Mouse (Mus musculus): ENCODE results near the gene Amigo2.

The Amigo2 gene

DNA sequence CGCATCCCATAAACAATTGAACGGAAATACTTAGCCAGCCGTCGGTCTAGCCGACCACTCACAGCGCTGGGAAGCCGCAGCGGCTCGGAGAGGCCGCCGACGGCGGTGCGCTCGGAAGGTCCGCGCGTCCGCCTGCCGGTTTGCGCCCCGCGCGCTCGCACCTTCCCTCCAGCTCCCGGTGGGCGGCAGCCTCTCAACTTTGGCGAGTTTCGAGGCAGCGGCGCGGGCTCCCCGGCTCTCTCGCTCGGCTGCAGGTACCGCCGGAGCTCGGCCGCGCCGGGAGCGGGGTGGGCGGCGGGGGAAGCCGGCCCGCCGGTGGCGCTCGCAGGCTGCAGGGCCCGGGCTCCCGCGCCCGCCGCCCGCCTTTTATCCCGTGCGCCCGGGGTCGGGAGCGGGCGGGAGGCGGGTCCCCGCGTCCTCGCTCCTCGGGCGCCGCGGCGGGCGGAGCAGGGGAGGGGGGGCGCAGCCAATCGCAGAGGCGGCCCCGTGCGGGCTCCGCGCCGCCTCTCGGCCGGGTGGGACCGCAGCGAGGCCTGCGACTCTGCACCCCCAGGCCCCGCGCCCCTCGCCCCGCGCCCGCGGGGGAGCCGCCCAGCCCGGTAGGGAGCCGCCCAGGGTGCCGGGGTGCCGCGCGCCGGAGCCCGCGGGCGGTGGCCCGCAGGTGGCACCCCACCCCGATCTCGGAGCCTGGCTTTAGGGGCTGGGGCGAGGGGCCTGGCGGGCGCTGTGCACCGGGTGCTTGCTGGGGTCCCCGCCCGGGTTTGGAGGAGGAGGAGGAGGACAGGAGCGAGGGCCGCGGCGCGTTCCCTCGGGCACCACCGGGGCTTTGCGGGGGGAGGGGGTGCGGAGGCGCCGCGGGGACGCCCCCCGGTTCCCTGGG is at the start of gene Amigo2, which contains the start of gene Pced1b:
Gene Amigo2 (minus strand): TSS at position 377 of the 880 bp plus-strand sequence.
Gene Pced1b (plus strand): TSS at position 197 of the 880 bp plus-strand sequence.
- DNase-seq (ENCODE audit: low spot score) = peak; percentile 58

DNA sequence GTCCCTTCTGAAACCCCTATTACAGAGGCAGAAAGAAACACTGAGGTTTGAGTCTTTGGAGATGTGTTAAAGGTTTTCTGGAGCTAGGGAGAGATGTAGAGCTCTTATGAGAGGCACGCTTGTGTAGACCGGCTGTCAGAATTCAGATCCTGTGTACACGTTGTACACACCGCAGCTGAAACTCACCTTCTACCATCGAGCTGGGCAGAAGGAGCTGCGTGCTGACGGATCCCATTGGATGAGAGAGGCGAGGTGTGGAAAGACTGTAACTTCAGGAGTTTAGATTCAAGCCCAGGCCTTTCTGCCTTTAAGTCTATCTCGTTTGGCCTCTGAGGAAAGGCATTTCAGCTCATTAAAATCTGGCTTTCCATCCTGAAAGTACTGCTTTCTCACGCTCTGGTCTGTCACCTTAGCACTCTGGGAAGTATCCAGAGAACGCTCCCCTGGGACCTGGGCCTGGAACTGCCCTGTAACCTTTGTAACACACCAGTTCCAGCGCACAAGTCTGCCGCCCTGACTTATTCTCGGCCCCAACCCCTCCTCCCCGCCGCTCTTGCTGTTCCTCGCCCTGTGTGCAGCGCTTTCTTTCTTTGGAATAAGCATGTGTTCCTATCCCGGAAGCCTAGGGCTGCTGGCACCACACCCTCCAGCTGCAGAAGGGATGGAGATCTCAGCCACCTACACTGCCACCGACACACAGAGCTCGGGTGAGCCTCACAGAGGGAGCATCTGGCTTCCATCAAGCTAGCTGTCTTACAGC is 44.4 kb upstream of the Amigo2 start:
- DNase-seq (ENCODE audit: low spot score) = no peak

DNA sequence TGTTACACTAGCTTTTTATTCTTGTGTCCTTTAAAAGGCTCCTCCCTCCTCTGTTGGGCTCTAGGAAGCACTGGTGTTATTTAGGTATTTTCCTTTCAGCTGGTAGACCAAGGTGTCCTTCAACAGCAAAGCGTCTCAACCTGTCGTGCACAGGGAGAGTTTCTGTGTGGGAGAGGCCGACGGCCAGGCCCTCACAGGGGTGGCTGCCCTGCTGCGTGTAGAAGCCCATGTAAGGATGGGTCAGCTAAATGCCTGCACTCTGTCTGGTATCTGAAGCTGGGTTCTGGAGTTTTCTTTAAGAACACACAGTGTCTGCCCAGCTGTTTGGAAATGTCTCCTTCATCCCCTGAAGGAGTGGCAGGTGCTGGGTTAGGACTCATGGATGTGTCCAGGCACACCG is 43.3 kb upstream of the Amigo2 start:
- no peak for DNase-seq (ENCODE audit: low spot score)

DNA sequence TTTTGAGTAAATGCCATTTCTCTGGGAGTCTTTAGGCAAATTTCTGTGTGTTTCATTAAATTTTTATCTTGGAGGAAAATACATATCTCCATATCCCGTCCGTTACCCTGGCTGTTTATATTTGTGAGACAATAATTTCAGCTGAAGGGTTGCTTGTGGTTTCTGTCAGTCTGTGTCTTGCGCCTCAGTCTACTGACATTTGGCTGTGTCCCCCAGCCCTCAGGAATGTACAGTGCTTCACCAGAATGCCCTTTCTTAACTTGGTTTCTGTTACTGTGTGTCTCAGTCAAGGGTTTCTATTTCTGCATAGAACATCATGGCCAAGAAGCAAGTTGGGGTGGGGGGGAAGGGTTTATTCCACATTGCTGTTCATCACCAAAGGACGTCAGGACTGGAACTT is 42.1 kb upstream of the Amigo2 start:
- no peak for DNase-seq (ENCODE audit: low spot score)

DNA sequence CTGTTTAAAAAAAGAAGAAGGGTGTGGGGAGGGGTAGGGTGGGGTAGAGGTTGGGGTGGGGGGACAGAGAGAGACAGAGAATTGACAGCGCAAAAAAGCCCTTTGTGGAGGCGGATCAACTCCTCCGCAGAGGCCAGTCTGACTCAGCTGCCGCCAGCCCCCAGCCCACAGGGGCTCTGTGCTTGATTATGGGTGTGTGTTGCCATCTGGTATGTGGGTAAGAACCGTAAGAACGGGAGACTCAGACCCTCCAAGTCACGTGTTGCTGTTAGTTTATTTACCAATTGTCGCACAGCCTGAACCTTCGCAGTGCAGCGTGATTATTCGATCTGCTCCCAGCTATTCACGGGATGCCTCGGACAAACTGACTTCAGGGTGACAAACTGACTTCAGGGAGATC is 41.6 kb upstream of the Amigo2 start:
- DNase-seq (ENCODE audit: low spot score) = no peak

DNA sequence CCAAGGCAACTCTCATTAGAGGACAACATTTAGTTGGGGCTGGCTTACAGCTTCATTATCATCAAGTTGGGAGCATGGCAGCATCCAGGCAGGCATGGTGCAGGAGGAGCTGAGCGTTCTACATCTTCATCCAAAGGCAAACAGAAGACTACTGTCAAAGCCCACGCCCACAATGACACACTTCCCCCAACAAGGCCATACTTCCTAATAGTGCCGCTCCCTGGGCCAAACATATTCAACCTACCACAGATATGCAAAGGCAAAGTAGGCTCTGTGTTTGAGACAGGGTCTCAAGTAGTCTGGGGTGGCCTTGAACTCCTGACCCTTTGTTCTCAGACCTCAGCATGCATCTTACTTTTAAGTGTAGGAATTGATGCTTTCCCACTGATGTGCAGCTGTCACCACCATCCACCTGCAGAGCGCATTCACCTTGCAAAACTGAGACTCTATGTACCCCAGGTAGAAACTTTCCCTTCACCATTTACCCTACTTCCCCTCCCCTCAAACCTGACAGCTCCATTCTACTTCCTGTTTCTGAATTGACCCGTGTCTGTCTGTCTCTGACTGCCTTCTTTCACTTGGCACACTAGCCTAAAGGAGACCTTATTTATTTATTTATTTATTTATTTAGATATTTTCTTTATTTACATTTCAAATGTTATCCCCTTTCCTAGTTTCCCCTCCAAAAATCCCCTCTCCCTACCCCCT is 40.5 kb upstream of the Amigo2 start:
- DNase-seq (ENCODE audit: low spot score) = no peak

DNA sequence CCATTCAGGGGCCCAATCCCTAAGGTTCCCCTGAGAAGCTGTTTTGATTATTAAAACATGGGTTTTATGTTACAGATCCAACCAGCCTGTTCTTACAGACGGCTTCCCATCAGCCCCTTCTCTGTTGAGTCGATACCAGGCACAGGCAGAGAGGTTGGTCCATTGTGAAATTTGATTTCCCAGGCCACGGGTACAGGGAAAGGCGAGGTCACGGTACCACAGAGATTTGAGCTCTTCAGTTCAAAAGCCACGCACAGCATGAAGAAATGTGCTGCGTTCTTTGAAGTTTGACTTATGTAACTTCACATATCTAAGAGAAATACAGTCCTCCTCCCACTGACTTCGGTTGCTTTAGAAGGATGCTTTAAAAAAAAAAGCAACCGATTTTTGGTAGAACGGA is 39.6 kb upstream of the Amigo2 start:
- DNase-seq (ENCODE audit: low spot score) = no peak

DNA sequence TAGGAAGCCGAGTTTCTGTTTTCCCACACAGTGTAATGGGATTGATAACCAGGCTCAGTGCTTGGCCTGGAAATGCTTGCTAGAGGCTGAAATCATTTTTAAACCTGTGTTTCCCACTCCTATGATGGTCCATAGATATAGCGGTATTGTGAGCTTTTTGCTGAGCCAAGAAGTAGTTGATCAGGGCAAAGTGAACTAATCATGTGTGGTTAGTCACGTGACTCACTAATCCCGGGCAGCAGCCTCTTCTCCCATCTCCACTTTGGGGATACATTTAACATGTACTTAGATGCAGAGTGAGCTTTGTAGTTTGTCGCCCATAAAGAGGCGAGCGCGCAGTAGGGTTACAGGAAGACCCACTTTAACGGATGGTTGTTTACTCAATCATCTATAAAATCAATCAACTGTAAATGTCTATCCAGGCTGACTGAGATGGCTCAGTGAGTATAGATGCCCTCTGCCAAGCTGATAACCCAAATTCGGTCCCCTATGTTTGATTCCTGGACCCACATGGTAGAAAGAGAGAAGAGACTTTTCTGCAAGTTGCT is 38.7 kb upstream of the Amigo2 start:
- DNase-seq (ENCODE audit: low spot score) = no peak

DNA sequence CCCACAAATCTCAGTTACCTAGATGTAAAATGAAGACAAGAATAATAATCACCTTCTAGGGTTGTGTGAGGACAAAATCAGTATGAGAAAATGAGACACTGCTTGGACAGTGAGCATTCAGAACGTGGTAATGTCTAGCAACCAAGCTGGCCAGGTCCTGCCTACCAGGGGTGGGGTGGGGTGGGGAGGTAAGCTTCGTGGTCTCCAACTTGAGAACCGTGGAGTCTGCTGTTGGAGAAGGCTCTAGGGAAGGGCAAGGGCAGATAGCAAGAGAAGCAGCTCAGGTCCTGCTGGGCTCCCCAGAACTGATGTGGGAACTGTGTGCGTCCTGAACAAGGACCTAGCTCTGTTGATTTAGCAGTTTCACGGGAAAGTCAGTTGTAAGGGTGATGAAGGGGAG is 37.1 kb upstream of the Amigo2 start:
- no peak for DNase-seq (ENCODE audit: low spot score)

DNA sequence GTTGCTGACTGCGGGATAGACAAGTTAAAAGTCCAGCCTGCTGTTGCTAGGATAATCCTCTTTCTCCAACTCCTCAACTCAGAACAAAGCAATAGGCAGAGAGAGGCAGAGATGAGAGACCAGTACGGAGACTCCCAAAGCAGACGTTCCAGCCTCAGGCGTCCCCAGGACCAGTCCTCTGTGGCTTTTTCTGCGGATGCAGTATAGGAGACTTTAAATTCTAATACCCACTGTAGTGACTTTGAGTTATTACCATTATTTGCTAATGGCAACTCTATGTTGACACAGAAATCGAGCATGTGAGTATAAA is 35.4 kb upstream of the Amigo2 start:
- no peak for DNase-seq (ENCODE audit: low spot score)

DNA sequence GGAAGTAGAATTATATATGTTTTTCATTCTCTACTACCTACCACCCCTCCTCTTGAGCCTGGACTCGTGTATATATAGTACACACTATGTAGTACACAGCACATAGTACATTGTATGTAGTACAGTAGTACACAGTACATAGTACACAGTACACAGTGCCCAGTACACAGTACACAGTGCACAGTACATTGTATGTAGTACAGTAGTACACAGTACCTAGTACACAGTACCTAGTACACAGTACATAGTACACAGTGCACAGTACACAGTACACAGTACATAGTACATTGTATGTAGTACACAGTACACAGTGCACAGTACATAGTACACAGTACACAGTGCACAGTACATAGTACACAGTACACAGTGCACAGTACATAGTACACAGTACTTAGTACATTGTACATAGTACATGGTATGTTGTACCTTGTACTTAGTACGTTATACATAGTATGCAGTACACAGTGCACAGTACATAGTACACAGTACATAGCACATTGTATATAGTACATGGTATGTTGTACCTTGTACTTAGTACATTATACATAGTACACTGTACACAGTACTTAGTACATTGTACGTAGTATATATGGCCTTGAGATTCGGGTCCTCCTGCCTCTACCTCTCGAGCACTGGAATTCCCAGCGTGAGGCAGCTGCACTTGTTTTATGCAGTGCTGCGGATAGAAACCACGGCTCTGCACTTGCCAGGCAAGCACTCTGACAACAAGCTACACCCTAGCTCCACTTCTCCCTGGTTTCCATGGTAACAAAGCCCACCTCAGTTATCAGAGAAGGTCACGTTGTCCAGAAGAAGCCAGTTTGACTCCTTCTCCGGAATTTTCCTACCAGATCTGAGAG is 34.9 kb upstream of the Amigo2 start:
- no peak for DNase-seq (ENCODE audit: low spot score)

DNA sequence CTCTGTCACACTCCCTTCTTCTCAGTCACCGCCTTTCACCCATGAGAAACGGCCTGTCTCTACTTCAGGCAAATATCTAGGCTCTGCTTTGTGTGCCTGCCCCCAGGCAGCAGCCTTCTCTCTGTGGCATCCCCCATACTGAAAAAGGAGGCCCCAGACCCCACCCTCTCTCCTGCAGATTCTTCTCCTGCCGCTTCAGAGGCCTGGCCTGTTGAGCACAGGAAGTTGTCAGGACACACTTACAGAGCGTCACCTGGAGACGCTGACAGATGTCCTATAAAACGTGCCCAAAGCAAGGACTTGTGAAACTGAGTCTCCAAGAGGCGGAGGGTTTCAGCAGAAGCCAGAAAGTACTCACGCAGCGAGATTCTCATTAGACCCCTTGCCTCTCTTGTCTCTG is 33.7 kb upstream of the Amigo2 start:
- no peak for DNase-seq (ENCODE audit: low spot score)

DNA sequence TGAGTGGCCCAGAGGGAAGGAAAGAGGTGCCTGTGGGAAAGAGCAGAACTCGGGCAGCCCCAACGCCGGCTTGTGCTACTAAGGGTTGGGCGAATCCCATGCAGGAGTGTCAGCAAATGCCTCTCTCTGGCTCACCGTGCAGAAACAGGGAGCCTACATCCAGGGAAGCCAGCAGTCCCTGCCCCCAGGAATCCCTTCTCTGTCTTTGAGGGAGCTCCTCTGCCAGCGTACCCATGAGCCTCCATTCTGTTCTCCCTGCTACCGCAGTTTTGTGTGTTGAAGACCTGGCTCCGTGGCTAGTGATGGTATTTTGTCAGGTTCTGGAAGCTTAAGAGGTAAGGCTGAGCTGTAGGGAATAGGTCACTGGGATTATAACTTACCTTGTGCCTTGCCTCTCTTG is 33.0 kb upstream of the Amigo2 start:
- DNase-seq (ENCODE audit: low spot score) = no peak

DNA sequence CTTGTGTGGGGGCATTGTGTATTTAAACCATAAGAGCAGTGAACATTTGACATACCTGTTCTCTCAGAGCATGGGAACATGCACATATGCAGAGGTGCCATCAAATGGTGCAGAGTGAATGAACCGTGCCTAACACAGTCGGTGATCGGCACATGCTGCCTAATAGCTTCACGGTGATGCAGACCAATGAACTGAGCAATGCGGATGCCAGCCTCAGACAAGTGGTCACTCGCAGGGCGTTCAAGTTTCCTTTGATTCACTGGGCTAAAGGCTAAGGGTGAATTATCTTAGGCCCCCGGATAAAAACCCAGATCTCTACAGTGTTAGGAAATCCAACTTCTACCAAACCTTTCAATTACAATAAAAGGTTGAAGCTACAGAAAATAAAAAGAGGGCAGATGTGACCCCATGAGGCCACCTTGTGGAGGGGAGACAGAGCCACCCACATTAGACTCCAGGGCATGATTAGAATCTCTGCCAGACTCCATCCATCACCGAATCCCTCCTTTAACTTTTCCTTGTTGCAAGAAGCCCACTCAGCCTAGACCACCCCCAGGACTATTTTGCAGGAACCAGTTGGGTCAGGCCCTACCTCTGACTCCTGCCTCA is 31.4 kb upstream of the Amigo2 start:
- DNase-seq (ENCODE audit: low spot score) = no peak

DNA sequence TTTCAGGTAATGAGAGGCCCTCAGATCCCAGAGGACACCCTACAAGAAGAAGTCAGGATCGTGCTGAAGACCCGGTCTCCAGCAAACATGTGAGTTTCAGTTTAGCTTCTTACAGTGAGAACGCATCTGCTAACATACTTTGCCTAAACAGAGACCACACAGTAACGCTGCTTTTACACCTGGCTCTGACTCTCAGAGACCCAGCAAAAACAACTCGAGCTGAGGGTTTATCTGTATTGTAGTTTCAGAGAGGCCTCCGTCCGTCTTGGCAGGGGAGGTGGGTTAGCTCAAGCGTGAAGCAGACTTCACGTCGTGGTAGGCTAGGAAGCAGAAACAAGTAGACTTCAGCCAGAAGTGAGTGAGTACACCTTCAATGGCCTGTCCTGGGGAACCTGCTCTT is 30.2 kb upstream of the Amigo2 start:
- no peak for DNase-seq (ENCODE audit: low spot score)

DNA sequence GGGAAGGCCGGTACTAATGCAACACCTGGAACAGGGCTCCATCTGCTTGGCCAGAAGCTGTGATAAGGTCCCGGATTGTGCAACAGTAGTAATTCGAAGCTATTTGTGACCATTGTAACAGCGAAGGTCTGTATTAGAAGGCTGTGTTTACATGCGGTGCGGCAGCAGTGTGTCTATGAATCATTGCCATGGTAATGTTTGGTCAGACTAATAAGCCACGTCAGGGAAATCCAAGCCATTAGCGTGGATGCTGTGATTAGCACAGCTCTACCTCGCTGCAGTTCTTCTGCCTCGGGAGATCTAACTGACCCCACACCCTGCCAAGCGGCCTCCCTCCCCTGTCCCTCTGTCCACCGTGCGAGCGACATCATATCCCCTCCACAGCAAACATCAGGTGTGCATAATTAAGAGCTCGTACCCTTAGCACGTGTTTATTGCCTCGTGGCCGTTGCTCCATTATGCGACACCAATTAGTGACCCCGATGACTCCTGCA is 29.6 kb upstream of the Amigo2 start:
- no peak for DNase-seq (ENCODE audit: low spot score)

DNA sequence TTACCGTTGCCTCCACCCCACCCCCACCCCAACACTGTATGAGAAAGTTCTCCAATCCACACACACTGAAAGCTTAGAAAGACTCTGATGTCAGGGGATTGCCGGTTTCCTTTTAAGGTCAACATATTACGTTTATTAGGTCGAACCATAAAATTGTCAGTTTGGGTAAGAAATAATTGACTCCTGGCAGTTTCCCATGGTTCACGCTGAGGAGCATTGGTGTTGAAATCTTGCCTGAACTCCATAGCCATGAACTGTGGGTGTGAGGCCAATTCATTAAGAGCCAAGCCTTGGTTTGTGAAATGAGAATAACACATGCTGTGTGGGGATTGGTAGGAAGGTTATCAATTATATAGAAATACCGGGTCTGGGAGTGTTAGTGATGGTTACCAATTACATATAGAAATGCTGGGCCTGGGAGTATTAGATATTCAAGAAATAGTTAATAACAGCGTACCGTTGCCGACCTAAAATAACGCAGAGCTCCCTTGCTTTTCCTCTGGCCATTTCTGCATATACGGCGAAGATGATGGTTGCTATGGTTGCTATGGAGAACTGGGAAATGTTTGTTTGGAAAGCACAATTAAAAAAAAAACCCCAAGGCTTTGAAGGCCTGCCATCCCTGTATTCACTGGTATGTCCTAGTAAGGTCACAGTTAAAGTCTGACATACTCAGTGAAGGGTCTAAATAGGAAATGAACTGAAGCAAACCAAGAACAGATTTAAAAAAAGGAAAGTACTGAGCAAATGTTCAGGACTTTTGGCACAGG is 28.7 kb upstream of the Amigo2 start:
- no peak for DNase-seq (ENCODE audit: low spot score)

DNA sequence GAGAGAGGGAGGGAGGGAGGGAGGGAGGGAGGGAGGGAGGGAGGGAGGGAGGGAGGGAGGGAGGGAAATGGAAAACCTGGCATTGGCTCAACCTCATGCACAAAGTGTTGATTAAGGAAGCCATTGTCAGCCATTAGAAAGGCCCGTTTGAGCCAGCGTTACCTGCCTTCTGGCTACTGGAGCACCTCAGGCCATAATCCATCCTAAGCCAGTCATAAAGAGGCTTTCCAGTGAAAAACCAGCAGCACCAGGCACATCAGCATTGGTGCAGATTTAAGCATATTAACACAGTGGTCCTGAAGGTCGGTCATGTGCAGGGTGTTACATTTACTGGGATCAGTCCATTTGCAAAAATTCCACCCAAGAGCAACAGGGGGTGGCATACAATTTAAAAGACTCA is 25.7 kb upstream of the Amigo2 start:
- DNase-seq (ENCODE audit: low spot score) = no peak

DNA sequence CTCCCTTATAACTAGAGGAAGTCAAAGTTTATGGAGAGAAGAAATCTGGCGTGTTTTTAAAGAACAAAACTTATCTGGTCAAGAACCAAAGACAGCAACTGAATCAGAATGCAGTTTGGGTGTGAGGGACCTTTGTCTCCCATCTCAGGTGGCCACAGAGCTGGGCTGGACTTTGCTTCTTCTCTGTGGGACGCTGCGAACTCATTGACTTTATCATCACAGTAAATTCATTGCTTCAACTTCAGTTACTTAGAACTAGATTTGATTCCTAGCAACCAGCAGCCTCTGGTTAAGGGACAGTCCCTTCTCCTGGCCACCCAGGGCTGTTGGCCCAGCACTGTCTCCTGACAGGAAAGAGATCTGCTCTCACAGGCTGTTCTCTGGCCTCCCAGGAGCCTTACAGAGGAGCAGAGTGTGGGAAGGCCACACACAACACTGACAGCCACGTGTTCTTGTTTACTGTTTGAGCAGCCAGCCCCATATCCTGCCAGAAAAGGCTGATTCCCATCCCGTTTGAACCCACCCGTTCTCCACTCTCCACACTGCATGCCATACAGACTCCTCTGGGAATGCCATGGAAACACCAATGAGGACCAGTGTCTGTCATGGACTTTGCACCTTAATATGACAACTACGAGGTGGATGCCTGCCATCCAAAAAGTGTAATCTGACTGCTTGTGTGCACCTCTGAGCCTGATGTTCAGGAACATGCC is 25.1 kb upstream of the Amigo2 start:
- DNase-seq (ENCODE audit: low spot score) = no peak

Measured in ovary, postnatal 10 days (tissue).